Mouse (Mus musculus) naive thymus-derived CD4-positive, alpha-beta T cell, adult 5 months (primary cell): ENCODE data around the gene Acap2. TPM values are rescaled to one million over a fixed set of nuclear protein-coding genes. Genes with fewer than 3 reads are reported as not detected.

ENCODE experiments used
- polyA plus RNA-seq: library from polyadenylated mRNA; unstranded; fragments of 100-300 nt; shearing (Covaris generic); gene quantifications from one replicate; pipeline ENCODE4 v1.2.1, GENCODE M21; 2017

The Acap2 gene
- polyA plus RNA-seq: 39.3 TPM

GRCm38 (mm10) chr16:31200790-31201567 is at the start of gene Acap2:
Gene Acap2, minus strand, starts transcription at chr16:31201245.

GRCm38 (mm10) chr16:31081125-31081664 is 119.8 kb downstream of the Acap2 start, which contains the start of gene Xxylt1:
Gene Xxylt1, minus strand, starts transcription at chr16:31081432.

Other genes starting within 250 kb of the Acap2 start
- 28.3 TPM for gene Xxylt1, start 119.8 kb downstream of the Acap2 start, polyA plus RNA-seq
- gene Ppp1r2, start 74.0 kb upstream of the Acap2 start, polyA plus RNA-seq: 61.0 TPM
- gene Apod, start 113.6 kb upstream of the Acap2 start, polyA plus RNA-seq: not detected
- 41.2 TPM for gene Bdh1, start 221.0 kb upstream of the Acap2 start, polyA plus RNA-seq